Mouse (Mus musculus): ENCODE measurements at regions not wholly inside any gene's neighbourhood (a gene's known extent, or its start where the extent isn't known, plus 50 kb on each side); places are given as distances from the start of the nearest gene placed in this dataset.
A peak's percentile ranks its signal among the peaks of the same experiment; 100 is the strongest.

DNA sequence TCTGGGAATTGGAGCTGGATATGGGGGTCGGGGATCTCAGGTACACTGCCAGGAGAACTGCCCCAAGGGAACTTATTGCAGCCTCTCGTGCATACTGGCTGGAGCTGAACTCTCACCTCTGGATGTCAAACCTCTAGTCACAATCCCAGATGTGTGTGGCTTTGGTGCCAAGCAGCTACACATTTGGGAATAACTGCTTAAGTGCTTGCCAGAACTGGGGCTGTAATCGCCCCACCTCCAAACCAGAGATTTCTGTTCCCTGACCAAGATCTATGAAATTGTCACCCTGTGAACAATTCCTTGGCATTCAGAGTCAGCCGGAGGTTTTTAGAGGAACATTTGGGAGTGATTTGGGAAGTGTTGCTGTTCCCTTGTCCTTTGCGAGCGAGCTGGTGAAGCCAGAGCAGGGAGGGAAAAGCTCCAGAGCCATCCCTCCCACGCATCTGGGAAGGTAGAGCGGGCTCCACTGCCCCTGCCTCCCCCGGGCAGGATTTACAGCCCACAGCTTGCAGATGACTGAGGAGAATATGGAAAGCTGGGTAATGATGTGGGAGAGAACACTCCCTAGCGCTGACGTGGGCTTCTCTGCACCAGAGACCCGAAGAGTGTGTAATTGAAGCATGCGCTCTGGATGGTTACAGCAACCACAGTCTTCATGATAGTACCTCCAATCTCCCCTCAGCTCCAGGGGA, 336.1 kb downstream of the Rps24 start:
- H3K36me3 ChIP-seq: no peaks in the 10 kb centered on the region
- ATAC-seq (ENCODE audit: low FRiP score): no peak
- H3K27me3 ChIP-seq: no peaks in the 10 kb centered on the region
- H3K4me2 ChIP-seq: no peak overlapping the region
- H3K4me3 ChIP-seq: no peak overlapping the region
- H3K9ac ChIP-seq: no peak overlapping the region
- H3K27ac ChIP-seq: peak overlapping the region; percentile 71
- H3K9me3 ChIP-seq: no peaks in the 10 kb centered on the region
- WGBS: 72% methylated on average over 13 of the region's 13 CpGs
- peaks cover 48% of the 10 kb centered on the region for H3K4me1 ChIP-seq (replicated peaks)

- no peak for ATAC-seq (ENCODE audit: low FRiP score)
- Histone ChIP-seq H3K27ac (peak overlapping the region; percentile 98), H3K9ac (no peak overlapping the region), H3K36me3 (no peaks in the 10 kb centered on the region), H3K4me2 (no peak overlapping the region), H3K4me1 (replicated peaks) (peaks cover 62% of the 10 kb centered on the region), H3K4me3 (no peak overlapping the region), H3K27me3 (no peaks in the 10 kb centered on the region), H3K9me3 (no peaks in the 10 kb centered on the region)
- WGBS: 18% methylated on average over 2 of the region's 2 CpGs
Observed at GRCm38 (mm10) chr14:24824351-24824750, 337.4 kb downstream of the Rps24 start.

- WGBS: 35% methylated on average over 11 of the region's 11 CpGs
- H3K9ac ChIP-seq: peak overlapping the region; percentile 6; the same call in 1 of the 2 replicates
- ATAC-seq (ENCODE audit: low FRiP score): no peak
Observed at GRCm38 (mm10) chr14:24825722-24826386, 338.9 kb downstream of the Rps24 start.

DNA sequence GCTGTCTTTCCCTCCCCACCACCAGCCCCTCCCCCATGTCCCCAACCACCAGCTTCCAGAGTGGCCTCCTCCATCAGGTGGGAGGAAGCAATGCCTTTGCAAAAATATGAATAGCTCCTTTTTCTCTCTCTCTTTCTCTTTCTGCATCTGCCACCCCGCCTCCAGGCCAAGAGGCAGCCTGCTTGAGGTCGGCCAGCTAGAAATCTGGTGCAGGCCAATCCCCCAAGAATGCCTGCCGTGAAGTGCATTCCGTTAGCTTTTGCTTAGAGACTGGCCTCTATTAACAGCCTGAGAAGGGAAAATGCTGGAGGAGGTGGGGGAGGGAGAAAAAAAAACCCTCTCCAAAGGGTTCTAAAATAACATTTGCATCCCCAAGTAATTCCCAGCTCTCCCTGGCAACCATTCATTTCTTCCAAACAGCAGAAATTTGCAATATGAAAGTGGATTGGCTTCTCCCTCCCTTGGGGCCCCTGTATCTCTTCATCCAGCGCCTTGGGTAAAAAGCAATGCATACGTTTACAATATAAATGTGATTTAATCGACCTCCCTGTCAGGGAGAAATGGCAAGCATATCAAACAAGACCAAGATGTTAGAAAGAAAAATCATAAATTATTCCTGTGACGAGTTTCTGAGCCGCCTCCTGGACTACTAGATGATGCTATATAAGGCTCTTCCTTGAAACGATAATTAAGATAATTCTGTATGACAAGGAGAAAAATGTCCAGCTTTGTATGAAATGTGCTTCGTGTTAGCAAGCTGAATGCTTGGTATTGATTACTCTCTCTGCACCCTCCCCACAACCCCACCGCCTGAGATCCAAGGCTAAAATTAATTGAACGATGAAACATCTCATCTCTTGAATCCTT, 339.8 kb downstream of the Rps24 start:
- 6% methylated on average over 13 of the region's 13 CpGs for WGBS
- H3K36me3 ChIP-seq: no peaks in the 10 kb centered on the region
- H3K4me3 ChIP-seq: no peak overlapping the region
- H3K4me1 ChIP-seq (replicated peaks): peaks cover 70% of the 10 kb centered on the region
- peak; percentile 55 for ATAC-seq (ENCODE audit: low FRiP score)
- no peaks in the 10 kb centered on the region for H3K27me3 ChIP-seq
- H3K27ac ChIP-seq: peak overlapping the region; percentile 98
- H3K9ac ChIP-seq: no peak overlapping the region
- H3K4me2 ChIP-seq: 0 out of 2 replicates have a peak overlapping the region, but pooled peaks have one; percentile 19
- no peaks in the 10 kb centered on the region for H3K9me3 ChIP-seq

More at GRCm38 (mm10) chr14:24825722-24826386, 338.9 kb downstream of the Rps24 start:
- Histone ChIP-seq H3K27ac (peak overlapping the region; percentile 98), H3K36me3 (no peaks in the 10 kb centered on the region), H3K4me2 (no peak overlapping the region), H3K27me3 (no peaks in the 10 kb centered on the region), H3K4me3 (no peak overlapping the region), H3K4me1 (replicated peaks) (peaks cover 70% of the 10 kb centered on the region), H3K9me3 (no peaks in the 10 kb centered on the region)

- Histone ChIP-seq H3K9ac (peak overlapping the region; percentile 58), H3K4me1 (replicated peaks) (peaks cover 76% of the 10 kb centered on the region), H3K27ac (peak overlapping the region; percentile 98), H3K9me3 (no peaks in the 10 kb centered on the region), H3K4me2 (peak overlapping the region; percentile 19; the same call in 1 of the 2 replicates), H3K36me3 (no peaks in the 10 kb centered on the region), H3K27me3 (no peaks in the 10 kb centered on the region), H3K4me3 (no peak overlapping the region)
- 6% methylated on average over 8 of the region's 8 CpGs for WGBS
- peak; percentile 81 for ATAC-seq (ENCODE audit: low FRiP score)
Observed at GRCm38 (mm10) chr14:24827381-24828031, 340.6 kb downstream of the Rps24 start.

DNA sequence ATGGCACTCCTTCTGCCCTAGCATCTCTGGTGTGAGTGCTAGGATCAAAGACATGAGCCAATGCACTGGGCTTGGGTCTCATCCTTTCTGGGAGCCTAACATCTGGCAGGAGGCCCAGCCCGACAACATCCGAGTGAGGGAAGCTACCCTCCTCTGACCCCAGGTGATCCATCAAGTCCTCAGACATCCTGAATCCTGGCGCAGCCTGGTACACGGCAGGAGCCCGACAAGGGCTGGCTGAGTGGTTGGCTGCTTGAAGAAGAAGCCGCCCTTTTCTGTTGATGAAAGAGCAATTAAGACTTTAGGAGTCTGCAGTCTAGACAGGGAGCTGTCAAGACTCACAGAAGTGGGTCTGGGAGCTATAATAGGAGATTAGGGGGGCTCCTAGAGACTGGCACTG, 342.1 kb downstream of the Rps24 start:
- WGBS: 24% methylated on average over 6 of the region's 6 CpGs
- no peak for ATAC-seq (ENCODE audit: low FRiP score)
- peaks cover 78% of the 10 kb centered on the region for H3K4me1 ChIP-seq (replicated peaks)

GRCm38 (mm10) chr14:24833211-24833610, 346.3 kb downstream of the Rps24 start:
- Histone ChIP-seq H3K9me3 (no peaks in the 10 kb centered on the region), H3K27ac (peak overlapping the region; percentile 24), H3K36me3 (no peaks in the 10 kb centered on the region), H3K27me3 (no peaks in the 10 kb centered on the region), H3K4me3 (no peak overlapping the region), H3K9ac (no peak overlapping the region), H3K4me1 (replicated peaks) (peaks cover 42% of the 10 kb centered on the region), H3K4me2 (no peak overlapping the region)
- 23% methylated on average over 2 of the region's 2 CpGs for WGBS
- ATAC-seq (ENCODE audit: low FRiP score): no peak

More for the DNA sequence above, 342.1 kb downstream of the Rps24 start:
- peak overlapping the region; percentile 19; the same call in 1 of the 2 replicates for H3K9ac ChIP-seq
- no peak overlapping the region for H3K4me3 ChIP-seq
- H3K9me3 ChIP-seq: no peaks in the 10 kb centered on the region
- H3K36me3 ChIP-seq: no peaks in the 10 kb centered on the region
- peak overlapping the region; percentile 98 for H3K27ac ChIP-seq
- H3K27me3 ChIP-seq: no peaks in the 10 kb centered on the region
- no peak overlapping the region for H3K4me2 ChIP-seq

DNA sequence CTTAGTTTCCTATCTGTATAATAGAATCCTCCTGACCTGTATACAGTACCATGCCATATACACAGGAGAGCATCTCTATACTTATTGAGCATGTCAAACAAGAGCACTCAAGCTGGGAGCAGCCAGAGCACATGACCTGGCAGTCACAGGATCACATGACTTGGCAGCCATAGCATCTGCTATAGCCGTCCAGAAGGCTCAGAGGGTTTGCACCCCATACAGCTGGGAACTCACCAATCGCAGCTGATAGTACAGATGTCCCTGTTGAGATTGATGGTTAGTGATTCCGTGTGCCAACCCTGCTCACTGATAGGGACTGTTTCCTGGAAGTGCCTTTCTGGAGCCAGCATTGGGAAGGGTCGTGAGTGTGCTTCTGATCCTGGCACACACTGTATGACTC, 351.3 kb downstream of the Rps24 start:
- no peak overlapping the region for H3K4me3 ChIP-seq
- 68% methylated on average over 4 of the region's 4 CpGs for WGBS
- no peaks in the 10 kb centered on the region for H3K9me3 ChIP-seq
- no peak overlapping the region for H3K4me2 ChIP-seq
- no peak for ATAC-seq (ENCODE audit: low FRiP score)
- H3K9ac ChIP-seq: no peak overlapping the region
- no peaks in the 10 kb centered on the region for H3K36me3 ChIP-seq
- no peaks in the 10 kb centered on the region for H3K27me3 ChIP-seq
- H3K4me1 ChIP-seq (replicated peaks): peaks cover 49% of the 10 kb centered on the region
- no peak overlapping the region for H3K27ac ChIP-seq

- no peak overlapping the region for H3K4me2 ChIP-seq
- H3K27me3 ChIP-seq: no peaks in the 10 kb centered on the region
- H3K27ac ChIP-seq: no peak overlapping the region
- 75% methylated on average over 4 of the region's 4 CpGs for WGBS
- no peak overlapping the region for H3K9ac ChIP-seq
- no peaks in the 10 kb centered on the region for H3K9me3 ChIP-seq
- no peak overlapping the region for H3K4me3 ChIP-seq
- peaks cover 46% of the 10 kb centered on the region for H3K4me1 ChIP-seq (replicated peaks)
- H3K36me3 ChIP-seq: no peaks in the 10 kb centered on the region
- no peak for ATAC-seq (ENCODE audit: low FRiP score)
Observed at GRCm38 (mm10) chr14:24839056-24839455, 352.1 kb downstream of the Rps24 start.

DNA sequence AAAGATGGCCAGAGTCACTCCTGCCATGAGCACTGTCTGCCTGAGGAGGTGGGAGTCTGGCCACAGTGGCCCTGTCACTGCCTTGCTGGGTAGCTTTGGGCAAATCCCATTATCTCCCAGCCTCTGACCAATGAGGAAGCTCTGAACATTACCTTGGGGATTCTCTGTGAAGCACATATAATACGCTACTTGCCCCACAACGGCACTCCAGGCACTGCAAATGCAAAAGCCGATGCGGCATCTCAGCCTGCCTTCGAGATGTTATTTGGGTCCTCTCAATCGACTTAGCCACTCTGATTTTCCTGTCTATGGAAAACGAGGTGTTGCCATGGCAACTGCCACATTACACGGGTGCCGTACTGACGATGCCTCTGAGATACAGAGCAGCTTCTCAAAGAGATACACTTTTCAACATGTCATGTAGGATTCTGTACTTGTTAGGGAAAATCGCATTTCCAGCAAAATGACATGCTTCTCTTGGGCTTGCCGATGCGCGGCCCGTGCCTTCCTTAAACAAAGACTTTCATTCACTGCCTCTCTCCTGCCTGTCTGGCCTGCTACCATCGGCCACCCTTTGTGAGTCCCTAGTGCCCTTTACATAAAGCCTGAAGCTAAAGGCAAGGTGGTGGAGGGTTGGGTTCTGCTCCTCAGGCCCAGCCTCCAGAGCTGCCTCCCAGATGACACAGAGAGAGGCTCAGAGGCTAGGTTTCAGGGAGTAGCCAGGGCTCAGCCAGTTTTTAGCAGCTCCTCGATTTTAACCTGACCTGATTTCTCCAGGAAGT, 355.0 kb downstream of the Rps24 start:
- no peaks in the 10 kb centered on the region for H3K9me3 ChIP-seq
- H3K27me3 ChIP-seq: no peaks in the 10 kb centered on the region
- peak overlapping the region; percentile 20 for H3K4me2 ChIP-seq
- H3K4me1 ChIP-seq (replicated peaks): peaks cover 54% of the 10 kb centered on the region
- peak overlapping the region; percentile 26 for H3K9ac ChIP-seq
- ATAC-seq (ENCODE audit: low FRiP score): peak; percentile 84
- no peaks in the 10 kb centered on the region for H3K36me3 ChIP-seq
- H3K4me3 ChIP-seq: no peak overlapping the region
- WGBS: 17% methylated on average over 17 of the region's 17 CpGs
- peak overlapping the region; percentile 95 for H3K27ac ChIP-seq

DNA sequence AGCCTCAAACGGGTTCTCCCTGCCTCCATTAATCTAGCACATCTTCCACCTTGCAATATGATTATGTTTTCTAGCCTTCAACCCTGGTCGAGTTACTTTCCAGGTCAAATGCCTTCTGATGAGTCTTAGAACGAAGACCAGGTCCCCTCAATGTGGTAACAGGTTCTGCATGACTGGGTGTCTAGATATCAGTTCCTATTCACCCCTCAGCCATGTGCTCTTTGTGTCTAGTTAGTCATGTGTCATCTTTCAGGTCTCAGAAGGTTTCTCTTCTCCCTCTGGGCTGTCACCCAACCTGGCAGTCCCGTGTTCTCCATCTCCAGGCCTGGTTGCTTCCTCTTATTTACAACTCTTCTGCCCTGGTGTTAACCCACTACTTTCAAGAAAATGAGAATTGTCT, 356.7 kb downstream of the Rps24 start:
- no peak for ATAC-seq (ENCODE audit: low FRiP score)
- H3K27ac ChIP-seq: peak overlapping the region; percentile 95; the same call in 1 of the 2 replicates
- H3K9ac ChIP-seq: no peak overlapping the region
- peaks cover 51% of the 10 kb centered on the region for H3K4me1 ChIP-seq (replicated peaks)
- 78% methylated on average over 4 of the region's 4 CpGs for WGBS
- H3K4me2 ChIP-seq: no peak overlapping the region
- no peaks in the 10 kb centered on the region for H3K36me3 ChIP-seq
- no peaks in the 10 kb centered on the region for H3K27me3 ChIP-seq
- H3K9me3 ChIP-seq: no peaks in the 10 kb centered on the region
- H3K4me3 ChIP-seq: no peak overlapping the region

All from hindbrain, embryonic 13.5 days (tissue).